Mouse (Mus musculus) lung, postnatal 10 days (tissue): ENCODE results near the gene Tdrd9.

Experiments used
- DNase-seq: peaks from one replicate; pipeline ENCODE4 v3.0.0; 2021

Tdrd9 gene

GRCm38 (mm10) chr12:112108696-112109445 lies 137.5 kb downstream of the Tdrd9 start:
- no peak for DNase-seq

DNA sequence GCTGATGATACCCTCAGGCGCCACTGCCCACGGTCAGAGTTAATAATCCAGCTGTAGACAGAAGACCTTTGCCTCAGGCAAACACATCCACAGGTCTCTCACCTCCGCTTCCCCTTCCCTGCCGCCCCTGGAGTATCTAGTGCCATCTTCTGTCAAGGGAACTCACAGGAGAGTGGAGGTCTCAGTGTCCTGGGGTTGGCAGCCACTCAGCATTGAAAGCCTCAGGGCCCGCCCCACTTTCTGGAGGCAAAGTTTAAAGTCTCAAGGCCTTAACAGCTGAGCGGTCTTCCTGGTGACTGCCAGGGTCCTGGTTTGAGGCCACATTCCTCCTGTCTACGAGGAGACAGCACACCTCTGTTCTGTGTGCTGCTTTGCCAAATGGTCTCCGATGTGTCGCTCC lies 138.3 kb downstream of the Tdrd9 start:
- no peak for DNase-seq

DNA sequence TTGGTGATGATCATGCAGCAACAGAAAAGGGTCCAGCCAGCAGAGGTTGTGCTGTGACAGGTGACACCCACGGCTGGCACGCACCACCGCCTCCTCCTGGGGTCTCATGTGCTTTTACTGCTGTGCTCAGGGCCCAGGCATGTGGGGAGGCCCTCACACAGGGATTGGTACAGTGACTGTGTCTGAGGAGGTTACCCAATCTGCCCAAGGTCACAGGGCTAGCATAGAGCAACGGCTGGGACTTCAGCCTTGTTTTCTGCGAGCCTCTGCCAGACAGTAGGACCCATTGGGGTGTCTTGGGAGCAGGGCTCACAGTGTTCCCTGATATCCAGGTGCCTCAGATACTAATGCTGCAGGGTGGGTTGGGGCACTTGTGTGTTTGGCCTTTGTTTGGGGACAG lies 140.0 kb downstream of the Tdrd9 start:
- DNase-seq, result no peak

DNA sequence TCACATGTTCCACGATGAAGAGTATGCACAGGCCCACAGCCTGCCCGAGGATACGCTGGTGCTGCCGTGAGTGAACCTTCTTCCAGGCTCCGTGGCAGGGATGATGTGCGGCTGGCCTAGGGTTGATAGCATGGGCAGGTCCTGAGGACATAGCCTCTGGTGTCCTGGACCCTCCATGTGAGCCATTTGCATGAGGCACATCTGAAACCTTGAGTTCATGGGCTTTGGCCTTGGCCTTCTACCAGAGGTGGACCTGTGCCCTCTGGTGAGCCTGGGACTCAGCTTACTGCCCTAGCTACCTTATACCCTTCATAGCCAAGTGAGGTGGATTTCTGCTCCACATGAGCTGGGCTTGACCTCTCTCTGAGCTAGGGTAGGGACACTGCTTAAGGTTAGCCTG lies 140.9 kb downstream of the Tdrd9 start:
- DNase-seq, result no peak

- DNase-seq, result no peak
Observed at GRCm38 (mm10) chr12:112112686-112113396, 141.5 kb downstream of the Tdrd9 start.

- peak; percentile 91 for DNase-seq
Observed at GRCm38 (mm10) chr12:112113710-112114109, 142.4 kb downstream of the Tdrd9 start.

- DNase-seq, result no peak
Observed at GRCm38 (mm10) chr12:112117006-112117405, 145.6 kb downstream of the Tdrd9 start.

DNA sequence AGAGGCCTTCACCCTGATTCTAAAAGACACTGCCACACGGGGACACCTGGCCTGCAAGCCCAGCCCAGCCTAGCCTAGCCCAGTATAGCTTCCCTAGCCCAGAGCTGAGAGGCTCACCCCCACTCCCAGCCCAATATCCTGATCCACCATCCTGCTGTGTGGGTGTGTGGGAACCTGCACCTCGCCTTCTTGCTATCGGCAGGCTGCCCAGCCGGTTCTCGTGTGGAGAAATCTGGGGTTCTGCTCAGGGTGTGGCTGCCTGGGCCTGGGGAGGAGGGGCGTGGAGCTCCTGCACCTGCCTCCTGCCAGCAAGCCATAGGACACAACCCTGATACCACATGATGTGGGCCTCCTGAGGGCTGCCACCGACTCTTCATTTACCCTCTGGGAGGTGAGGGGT lies 146.3 kb downstream of the Tdrd9 start:
- DNase-seq, result no peak
